Mouse (Mus musculus) cortical plate, adult 2 months (tissue): ENCODE data around the gene Spred2.

ENCODE experiments used
- CTCF ChIP-seq: fragments of 200-500 bp; IDR thresholded peaks from 2 replicates; pipeline ENCODE4 v1.5.1; 2011; ENCODE audit warnings: mild to moderate bottlenecking, control low read depth, low read length; ENCODE audit not compliant: insufficient read depth; ENCODE audit errors: extremely low read depth
- POLR2A ChIP-seq: fragments of 200-500 bp; IDR thresholded peaks from 2 replicates; pipeline ENCODE4 v1.6.1; 2011; ENCODE audit warnings: mild to moderate bottlenecking, low read length, control low read depth; ENCODE audit not compliant: insufficient read depth; ENCODE audit errors: extremely low read depth

DNA sequence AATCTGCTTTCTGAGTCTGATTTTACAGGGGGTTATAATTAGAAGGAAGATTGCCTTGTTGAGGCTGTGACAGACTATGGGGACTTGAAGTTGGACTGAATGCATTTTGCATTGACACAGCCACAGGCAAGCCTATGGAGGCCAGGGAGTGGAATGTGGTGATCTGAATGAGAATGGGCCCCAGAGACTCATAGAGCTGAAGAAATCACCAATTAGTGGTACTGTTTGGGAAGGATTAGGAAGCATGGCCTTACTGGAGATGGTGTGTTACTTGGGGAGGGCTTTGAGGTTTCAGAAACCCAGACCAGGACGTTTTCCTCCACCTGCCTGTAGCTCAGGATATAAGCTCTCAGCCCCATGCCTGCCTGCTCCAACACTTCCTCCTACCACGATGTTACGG is 135.6 kb downstream of the Spred2 start:
- TF ChIP-seq CTCF (no peak), POLR2A (no peak)
